Mouse (Mus musculus): ENCODE measurements around the gene Hmgb1. TPM values are rescaled to one million over a fixed set of nuclear protein-coding genes. Genes with fewer than 3 reads are reported as not detected.

The Hmgb1 gene
- total RNA-seq, 2 experiments from 2014 or later = 233 to 278 TPM

DNA sequence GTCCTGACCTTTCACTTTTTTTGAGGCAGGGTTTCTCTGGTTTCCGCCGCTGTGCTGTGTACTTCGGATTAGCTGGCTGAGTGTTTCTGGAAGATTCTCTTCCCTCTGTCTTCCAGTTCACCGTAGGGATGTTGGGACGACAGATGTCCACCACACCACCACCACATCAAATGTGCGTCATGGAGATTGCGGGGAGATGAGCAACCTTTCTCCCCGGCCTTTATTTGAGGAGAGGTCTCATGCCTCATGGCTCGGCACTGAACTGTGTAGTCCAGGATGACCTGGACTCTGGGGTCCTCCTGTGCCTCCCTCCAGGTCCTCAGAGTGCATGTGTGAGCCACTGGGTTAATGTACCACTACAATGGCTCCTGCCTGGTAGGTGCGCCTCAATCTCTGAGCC, 115.5 kb downstream of the Hmgb1 start:
- DNase-seq (ENCODE audit: low spot score in 2 of 2) = no peak

DNA sequence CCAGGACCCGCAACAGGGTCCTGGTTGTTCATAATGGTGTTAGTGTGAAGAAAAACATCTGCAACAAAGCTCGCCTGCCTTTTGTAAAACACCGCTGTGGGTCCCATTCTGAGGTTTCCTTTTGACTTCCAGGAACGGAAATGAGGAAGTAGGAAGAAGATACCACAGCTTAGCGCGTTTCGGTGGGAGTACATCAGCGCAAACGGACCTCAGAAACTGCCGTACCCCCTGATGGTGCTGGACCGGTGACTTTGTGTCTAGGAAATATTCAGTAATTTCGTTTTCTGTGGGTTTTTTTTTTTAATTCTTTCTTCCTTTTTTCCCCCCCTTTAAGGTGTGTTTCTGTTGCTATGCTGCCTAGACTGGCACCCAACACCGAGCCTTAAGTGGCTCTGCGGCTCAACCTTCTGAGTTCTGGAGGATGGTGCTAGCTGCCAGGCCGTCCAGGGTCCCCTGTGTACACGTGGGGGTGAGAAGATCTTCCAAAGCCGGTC, 116.0 kb downstream of the Hmgb1 start:
- no peak for DNase-seq (ENCODE audit: low spot score in 2 of 2)

DNA sequence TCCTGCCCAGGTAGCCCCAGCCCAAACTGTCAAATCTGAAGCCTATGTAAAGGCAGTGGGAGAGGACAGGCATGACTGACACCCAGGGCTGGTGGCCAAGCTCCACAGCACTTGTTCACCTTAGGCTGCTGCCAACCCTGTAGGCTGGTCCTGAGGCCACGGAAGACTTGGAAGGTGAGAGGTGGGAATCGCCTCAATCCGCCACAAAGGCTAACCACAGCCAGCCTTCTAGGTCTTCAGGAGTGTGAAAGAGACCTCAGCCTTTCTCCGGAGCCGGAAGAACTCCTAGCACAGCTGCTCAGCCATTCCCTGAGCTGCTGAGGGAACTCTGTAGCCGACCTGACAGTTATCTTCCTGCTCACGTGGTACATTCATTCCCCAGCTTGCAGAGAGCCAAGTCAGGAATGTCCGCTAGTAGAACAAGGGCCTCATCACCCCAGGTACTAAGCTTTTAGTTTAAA, 116.8 kb downstream of the Hmgb1 start:
- DNase-seq (ENCODE audit: low spot score in 2 of 2) = no peak

DNA sequence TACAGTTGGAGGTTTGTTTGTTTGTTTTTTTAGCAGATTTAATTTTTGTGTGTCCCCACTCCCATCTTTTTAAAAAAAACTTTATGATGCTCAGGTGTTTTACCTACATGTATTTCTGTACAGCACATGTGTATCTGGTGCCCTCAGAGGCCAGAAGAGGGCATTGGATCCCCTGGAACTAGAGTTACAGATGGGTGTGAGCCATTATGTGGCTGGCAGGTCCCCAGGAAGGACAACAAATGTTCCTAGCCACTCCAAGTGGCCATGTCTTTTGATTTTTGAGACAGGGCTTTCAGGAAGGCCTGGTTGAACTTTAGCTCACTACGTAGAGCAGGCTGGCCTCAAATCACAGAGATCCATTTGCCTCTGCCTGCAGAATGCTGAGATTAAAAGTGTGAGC, 121.5 kb downstream of the Hmgb1 start:
- no peak for DNase-seq (ENCODE audit: low spot score in 2 of 2)

DNA sequence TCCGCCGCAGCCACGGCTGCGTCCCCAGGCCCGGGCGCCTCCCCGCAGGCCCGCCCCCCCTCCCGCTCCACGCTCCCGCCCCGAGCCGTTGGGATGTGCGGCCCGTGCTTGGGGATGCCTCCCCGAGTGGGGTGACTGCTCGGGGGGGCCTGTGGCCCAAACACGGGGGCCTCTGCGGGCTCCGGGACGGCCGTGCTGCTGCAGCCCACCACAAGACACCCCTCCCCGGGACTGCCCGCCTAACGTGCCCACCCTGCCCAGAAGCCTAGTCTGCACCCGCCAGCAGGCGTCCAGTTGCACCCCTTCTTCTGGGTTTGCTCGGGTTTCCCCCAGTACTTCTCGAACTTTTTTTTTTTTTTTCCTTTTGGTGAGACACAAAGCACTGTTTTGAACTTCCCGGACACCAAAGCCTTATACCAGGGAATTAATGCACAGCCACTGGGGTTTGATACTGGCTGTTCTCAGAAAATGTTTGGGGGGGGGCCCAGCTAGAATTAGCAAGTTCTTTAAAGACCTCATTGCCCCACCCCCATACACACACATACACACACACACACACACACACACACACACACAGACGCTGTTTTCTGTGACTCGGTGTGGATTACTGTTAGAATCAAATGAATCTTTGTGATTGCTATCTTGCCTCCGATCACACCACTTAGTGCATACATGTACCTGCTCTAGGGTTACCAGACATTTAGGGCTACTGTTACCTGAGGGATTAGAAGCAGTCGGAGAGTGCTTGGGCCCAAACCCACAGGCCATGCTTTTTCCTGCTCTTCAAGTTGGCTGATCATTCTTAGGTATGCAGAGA, 130.7 kb downstream of the Hmgb1 start:
- DNase-seq (ENCODE audit: low spot score in 2 of 2) = peak; percentile 32 to 39

DNA sequence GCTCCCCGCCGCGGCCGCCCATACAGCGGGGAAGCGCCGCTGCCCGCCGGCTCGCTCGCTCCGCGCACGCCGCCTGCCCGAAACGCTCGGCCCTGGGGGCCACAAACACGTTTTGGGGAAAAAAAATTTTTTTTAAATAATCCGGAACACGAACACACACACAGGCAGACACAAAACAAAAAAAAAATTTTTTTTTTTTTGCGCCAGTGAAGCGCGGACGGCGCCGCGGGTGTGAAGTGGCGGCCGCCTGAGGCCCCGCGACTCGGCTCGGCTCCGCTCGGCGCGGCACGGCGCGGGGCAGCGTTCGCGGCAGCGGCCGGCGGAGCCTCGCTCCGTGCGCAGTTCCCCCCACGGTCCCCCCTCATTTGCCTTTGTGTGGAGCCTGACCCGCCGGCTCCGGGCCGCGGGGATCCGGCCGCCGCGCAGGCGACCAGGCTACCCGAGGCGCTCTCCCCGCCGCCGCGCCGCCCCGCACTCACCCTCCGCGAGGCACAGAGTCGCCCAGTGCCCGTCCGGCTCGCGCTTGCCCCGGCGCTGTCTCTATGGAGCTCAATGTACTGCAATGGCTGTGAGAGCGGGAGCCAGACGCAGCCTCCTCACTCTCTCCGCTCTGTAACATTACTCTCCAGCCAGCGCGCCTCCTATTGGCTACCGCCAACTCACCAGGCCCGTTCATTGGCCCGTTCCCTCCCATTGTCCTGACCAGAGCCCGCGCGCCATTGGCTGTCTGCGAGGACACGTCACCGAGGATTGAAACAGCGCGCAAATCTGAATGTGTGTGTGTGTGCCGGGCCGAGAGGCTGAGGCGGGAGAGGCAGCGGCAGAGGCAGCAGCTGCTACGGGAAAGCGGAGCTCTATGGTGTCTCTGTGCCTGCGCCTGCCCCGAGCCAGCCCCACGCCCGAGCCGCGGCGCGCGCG, 131.6 kb downstream of the Hmgb1 start:
- peak; percentile 96 to 99 for DNase-seq (ENCODE audit: low spot score in 2 of 2)

DNA sequence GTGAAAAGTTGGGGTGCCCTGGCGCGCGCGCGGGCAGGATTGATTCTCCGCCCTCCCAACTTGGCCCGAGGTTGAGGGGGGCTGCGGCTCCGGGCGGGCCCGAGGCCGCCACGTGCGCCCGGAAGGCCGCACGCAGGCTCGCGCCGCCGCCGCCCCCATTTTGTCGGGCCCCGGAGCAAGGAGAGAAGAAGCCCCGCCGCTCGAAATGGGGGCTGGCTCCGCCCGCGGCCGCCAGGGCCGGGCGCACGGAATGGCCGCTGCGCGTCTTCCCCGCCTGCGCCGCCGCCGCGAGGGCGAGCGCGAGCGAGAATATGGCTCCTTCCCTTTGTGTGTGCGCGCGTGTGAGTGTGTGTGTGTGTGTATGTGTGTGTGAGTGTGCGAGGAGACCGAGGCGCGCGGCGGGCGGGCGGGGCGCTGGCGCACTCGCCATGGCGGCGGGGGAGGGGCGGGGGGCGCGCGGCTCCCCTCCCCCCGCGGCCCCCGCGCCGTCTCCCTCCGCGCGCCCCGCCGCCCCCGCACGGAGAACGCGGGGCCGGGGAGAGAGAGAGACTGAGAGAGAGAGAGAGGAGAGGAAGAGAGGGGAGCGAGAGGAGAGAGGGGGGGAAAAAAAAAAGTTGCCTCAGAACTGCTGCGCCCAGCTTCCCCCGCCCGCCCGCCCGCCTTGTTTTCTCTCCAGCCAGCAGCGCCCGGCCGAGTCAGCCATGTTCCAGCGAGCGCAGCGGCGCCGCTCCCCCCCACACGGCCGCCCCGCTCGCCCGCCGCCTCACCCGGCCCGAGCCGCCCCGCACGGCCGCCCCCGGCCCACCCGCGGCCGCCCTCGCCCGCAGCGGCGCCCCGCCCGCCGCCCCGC, 132.5 kb downstream of the Hmgb1 start:
- DNase-seq (ENCODE audit: low spot score in 2 of 2) = peak; percentile 75 to 87

DNA sequence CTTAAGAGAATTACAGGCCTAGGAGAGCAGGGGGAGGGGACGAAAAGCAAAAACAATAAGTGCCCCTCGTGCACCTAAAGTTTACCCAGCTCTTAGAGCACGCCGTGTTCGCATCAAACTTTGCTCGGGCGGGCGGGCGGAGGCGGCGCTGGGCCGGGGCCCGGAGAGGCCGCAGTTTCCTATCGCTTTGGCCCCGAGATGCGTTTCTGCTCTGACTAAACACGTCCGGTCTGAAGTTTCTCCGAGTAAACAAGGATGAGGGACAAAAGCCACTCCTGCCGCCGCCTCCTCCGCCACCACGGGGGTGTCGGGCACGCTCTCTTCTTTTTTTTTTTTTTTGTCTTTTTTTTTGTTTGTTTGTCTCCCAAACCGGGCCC, 133.1 kb downstream of the Hmgb1 start:
- peak in 1 of 2 experiments; percentile 23 for DNase-seq (ENCODE audit: low spot score in 2 of 2)

GRCm38 (mm10) chr5:149050588-149051160, 133.6 kb downstream of the Hmgb1 start:
- no peak for DNase-seq (ENCODE audit: low spot score in 2 of 2)

- no peak for DNase-seq (ENCODE audit: low spot score in 2 of 2)
These were observed 134.9 kb downstream of the Hmgb1 start for GRCm38 (mm10) chr5:149049435-149049834.

GRCm38 (mm10) chr5:149048961-149049360, 135.3 kb downstream of the Hmgb1 start:
- DNase-seq (ENCODE audit: low spot score in 2 of 2) = no peak

DNA sequence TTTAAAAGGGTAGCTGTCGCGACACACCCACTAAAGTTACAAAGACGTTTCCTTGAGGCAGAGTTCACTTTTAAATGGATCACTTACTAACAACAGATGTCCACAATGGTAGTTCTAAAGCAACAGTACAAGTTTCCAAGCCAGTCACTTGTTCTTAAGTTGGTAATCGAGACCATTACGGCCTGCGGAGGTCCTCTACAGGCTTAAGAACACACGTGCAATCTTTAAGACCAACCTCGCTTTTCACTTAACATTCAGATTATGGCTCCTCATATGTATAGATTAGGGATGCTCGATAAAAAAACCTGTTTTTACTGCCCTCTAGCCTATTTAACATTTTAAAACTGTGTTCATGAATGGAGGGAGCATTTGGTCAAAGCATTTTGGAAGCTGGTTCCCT, 137.6 kb downstream of the Hmgb1 start:
- DNase-seq (ENCODE audit: low spot score in 2 of 2) = peak in 1 of 2 experiments; percentile 1

DNA sequence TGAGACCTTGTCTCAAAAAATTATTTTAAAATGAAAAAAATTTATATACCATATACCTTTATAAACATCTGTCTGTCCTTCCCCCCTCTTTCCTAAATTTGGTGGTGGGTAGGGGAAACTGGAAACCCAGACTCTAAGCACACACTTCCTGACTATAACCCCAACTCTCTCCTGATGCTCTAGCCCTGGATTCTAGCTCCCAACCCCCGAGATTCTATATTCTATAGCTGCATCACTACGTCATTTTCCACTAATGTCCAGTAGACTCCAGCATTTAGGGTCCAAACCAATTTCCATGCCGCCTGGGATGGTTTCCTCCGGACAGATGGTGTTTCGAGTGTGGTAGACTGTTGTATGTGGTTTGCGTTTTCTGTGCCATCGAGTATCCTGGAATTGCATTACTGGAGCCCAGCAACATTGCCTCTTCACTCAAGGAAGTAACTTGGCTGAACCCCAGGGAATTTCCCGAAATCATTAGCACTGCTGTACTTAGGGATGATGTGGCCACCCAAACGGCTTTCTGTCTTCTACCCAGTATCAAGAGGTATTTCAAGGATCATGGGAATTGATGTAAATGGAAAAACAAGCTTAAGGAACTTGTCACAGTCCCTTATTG, 138.7 kb downstream of the Hmgb1 start:
- DNase-seq (ENCODE audit: low spot score in 2 of 2) = peak in 1 of 2 experiments; percentile 7

GRCm38 (mm10) chr5:149045054-149045453, 139.2 kb downstream of the Hmgb1 start:
- DNase-seq (ENCODE audit: low spot score in 2 of 2) = peak in 1 of 2 experiments; percentile 2

DNA sequence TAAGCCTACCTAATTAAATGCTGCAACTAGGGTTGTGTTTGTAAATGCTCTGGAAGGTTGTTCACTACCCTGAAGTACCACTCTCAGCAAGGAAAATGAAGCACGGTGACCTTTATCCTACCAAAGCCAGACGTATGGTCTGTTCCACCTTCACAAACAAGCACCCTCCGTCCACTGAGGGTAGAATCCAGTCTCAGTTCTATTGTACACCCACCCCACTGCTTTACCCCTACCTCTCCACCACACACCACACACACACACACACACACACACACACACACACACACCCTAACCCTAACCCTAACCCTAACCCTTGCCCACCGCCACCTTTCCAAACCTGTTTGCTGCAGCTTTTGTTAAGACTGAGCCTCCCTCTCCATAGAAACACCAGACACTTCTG, 140.2 kb downstream of the Hmgb1 start:
- peak in 1 of 2 experiments; percentile 17 for DNase-seq (ENCODE audit: low spot score in 2 of 2)

DNA sequence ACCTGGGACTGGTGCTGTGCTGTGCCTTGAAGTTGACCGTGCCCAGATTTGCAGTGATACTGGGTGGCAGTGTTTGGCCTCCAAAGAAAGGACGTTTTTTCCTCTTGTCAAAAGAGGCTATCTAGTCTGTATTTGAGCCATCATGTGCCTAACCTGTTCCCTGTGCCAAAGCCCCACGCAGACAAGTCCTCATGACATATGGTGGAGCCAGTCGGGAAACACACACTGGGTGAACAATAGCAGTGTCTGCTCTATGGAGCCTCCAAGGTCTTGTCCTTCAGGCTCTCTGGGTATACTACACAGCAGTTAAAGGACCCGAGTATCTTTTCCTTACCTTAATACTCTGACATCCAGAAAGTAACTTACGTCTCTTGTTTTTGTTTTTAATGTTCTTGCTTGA, 141.0 kb downstream of the Hmgb1 start:
- peak in 1 of 2 experiments; percentile 5 for DNase-seq (ENCODE audit: low spot score in 2 of 2)

DNA sequence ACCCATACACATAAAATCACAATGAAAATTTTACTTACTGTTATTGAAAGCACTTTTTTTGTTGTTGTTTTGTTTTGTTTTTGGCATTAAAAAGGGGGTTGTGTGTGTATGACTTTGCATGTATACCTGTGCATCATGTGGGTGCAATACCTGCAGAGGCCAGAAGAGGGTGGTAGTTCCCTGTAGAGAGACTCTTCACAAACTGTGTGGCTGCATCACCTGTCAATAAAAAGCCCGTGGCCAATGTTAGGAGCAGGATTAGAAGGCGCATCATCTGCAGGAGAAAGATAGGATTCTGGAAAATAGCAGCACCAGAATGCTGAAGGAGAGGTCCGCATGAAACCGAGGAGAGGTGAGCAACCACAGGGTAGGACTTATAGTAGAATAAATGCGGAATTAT, 144.5 kb downstream of the Hmgb1 start:
- no peak for DNase-seq (ENCODE audit: low spot score in 2 of 2)

- DNase-seq (ENCODE audit: low spot score in 2 of 2) = peak; percentile 36 to 59
These were observed 146.6 kb downstream of the Hmgb1 start for GRCm38 (mm10) chr5:149037729-149038128.

- DNase-seq (ENCODE audit: low spot score in 2 of 2) = no peak
These were observed 147.4 kb downstream of the Hmgb1 start for GRCm38 (mm10) chr5:149036920-149037319.

DNA sequence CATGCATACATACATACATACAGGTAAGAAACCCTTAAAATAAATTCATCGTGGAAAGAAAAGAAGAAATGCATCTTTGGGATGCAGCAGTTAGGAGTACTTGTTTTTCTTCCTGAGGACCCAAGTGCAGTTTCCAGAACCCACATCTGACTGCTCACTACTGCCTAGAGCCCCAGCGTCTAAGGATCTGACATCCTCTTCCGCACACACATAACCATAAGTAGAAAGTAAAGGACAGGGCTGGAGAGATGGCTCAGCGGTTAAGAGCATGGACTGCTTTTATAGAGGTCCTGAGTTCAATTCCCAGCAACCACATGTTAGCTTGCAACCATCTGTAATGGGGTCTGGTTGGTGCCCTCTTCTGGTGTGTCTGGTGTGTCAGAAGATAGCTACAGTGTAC, 151.9 kb downstream of the Hmgb1 start:
- no peak for DNase-seq (ENCODE audit: low spot score in 2 of 2)

Data from gastrocnemius, postnatal 4 days (tissue).